Mouse (Mus musculus) liver, postnatal 0 days (tissue): ENCODE results near the gene Trim31. TPM values are rescaled to one million over a fixed set of nuclear protein-coding genes. Genes with fewer than 3 reads are reported as not detected.

ENCODE experiments used
- ATAC-seq: fragments of 200-750 bp; cut with Nextera tagmentation; 2 replicates; pipeline ENCODE4 v1.8.0; 2017; ENCODE audit warnings: mild to moderate bottlenecking, moderate library complexity
- DNase-seq: peaks from one replicate; pipeline ENCODE4 v3.0.0-alpha.2; 2016
- H3K27ac ChIP-seq: fragments of 300-500 bp; sonication (generic); 2 replicates; pipeline ENCODE4 v1.5.1; 2014; ENCODE audit warnings: antibody characterized with exemption, moderate library complexity, mild to moderate bottlenecking, low read depth
- H3K27me3 ChIP-seq: fragments of 300-500 bp; sonication (generic); 2 replicates; pipeline ENCODE4 v1.6.1; 2014; ENCODE audit warnings: low read length, control low read depth, mixed read lengths; ENCODE audit not compliant: insufficient read depth
- H3K36me3 ChIP-seq: fragments of 300-500 bp; sonication (generic); replicated peaks from 2 replicates; pipeline ENCODE4 v1.6.1; 2014; ENCODE audit warnings: mild to moderate bottlenecking, control low read depth, low read length, moderate library complexity, mixed read lengths; ENCODE audit not compliant: insufficient read depth
- H3K4me1 ChIP-seq: fragments of 300-500 bp; sonication (generic); 2 replicates; pipeline ENCODE4 v1.6.1; 2014; ENCODE audit warnings: antibody characterized with exemption, mild to moderate bottlenecking, control low read depth; ENCODE audit not compliant: insufficient read depth
- H3K4me2 ChIP-seq: fragments of 300-500 bp; sonication (generic); 2 replicates; pipeline ENCODE4 v1.6.1; 2014; ENCODE audit warnings: low read depth, mild to moderate bottlenecking, low read length, moderate library complexity, mixed read lengths
- H3K4me3 ChIP-seq: fragments of 300-500 bp; sonication (generic); 2 replicates; pipeline ENCODE4 v1.5.1; 2014; ENCODE audit warnings: low read depth, low read length
- H3K9ac ChIP-seq: fragments of 300-500 bp; sonication (generic); replicated peaks from 2 replicates; pipeline ENCODE4 v1.6.1; 2014; ENCODE audit warnings: mild to moderate bottlenecking, moderate library complexity
- H3K9me3 ChIP-seq: fragments of 300-500 bp; sonication (generic); 2 replicates; pipeline ENCODE4 v1.6.1; 2016; ENCODE audit warnings: mild to moderate bottlenecking, control low read depth, low read length, mixed read lengths
- CTCF ChIP-seq: sonication (generic); IDR thresholded peaks from 2 replicates; pipeline ENCODE4 v1.5.1; 2016; ENCODE audit warnings: antibody characterized with exemption, low read depth
- EP300 ChIP-seq: IDR thresholded peaks from 2 replicates; pipeline ENCODE4 v1.6.1; 2016; ENCODE audit warnings: antibody characterized with exemption, low read depth, mild to moderate bottlenecking
- WGBS: fragments of 180-500 bp; shearing (Covaris S2); extraction: QIAGEN DNeasy Blood & Tissue Kit; methylation state at CpG from one replicate; pipeline ENCODE4 v1.1.7; 2014; ENCODE audit not compliant: insufficient replicate concordance; 5-methylcytosine and 5-hydroxymethylcytosine counted together
- polyA plus RNA-seq: library from polyadenylated mRNA; unstranded; fragments of >200 nt; fragmentation: Nextera tagmentation; extraction: Ambion mirVana; gene quantifications from 2 replicates; pipeline ENCODE4 v1.2.1, GENCODE M21; 2015

The Trim31 gene
- polyA plus RNA-seq, 1 experiment from 2014 or later = not detected

- TF ChIP-seq EP300 (no peak), CTCF (peak; percentile 33)
- Histone ChIP-seq H3K9me3 (no peaks in the 10 kb centered on the region), H3K4me3 (peak overlapping the region; percentile 28), H3K9ac (no peak overlapping the region), H3K27me3 (peaks cover 52% of the 10 kb centered on the region), H3K27ac (no peak overlapping the region), H3K4me2 (peak overlapping the region; percentile 66), H3K4me1 (peaks cover 13% of the 10 kb centered on the region), H3K36me3 (peaks cover 12% of the 10 kb centered on the region)
- 7% methylated on average over 60 of the region's 62 CpGs for WGBS
- peak; percentile 31 for DNase-seq
- no peak for ATAC-seq
Measured at GRCm38 (mm10) chr17:36947051-36947819, 49.3 kb downstream of the Trim31 start.

GRCm38 (mm10) chr17:36948286-36948685 lies 50.4 kb downstream of the Trim31 start:
- Histone ChIP-seq H3K36me3 (peaks cover 12% of the 10 kb centered on the region), H3K27ac (no peak overlapping the region), H3K4me3 (no peak overlapping the region), H3K4me2 (no peak overlapping the region), H3K9me3 (no peaks in the 10 kb centered on the region), H3K9ac (no peak overlapping the region), H3K4me1 (peaks cover 13% of the 10 kb centered on the region), H3K27me3 (peaks cover 41% of the 10 kb centered on the region)
- DNase-seq = no peak
- 94% methylated on average over 1 of the region's 1 CpGs for WGBS
- TF ChIP-seq CTCF = no peak
- no peak for TF ChIP-seq EP300
- ATAC-seq = no peak

GRCm38 (mm10) chr17:36949265-36949664 lies 51.3 kb downstream of the Trim31 start:
- Histone ChIP-seq H3K9ac (no peak overlapping the region), H3K4me3 (no peak overlapping the region), H3K27me3 (peaks cover 31% of the 10 kb centered on the region), H3K4me1 (peaks cover 13% of the 10 kb centered on the region), H3K9me3 (no peaks in the 10 kb centered on the region), H3K4me2 (no peak overlapping the region), H3K36me3 (peaks cover 12% of the 10 kb centered on the region), H3K27ac (no peak overlapping the region)
- no peak for DNase-seq
- WGBS = 92% methylated on average over 8 of the region's 8 CpGs
- no peak for ATAC-seq
- TF ChIP-seq CTCF = no peak
- TF ChIP-seq EP300 = no peak

- 1% methylated on average over 36 of the region's 36 CpGs for WGBS
- Histone ChIP-seq H3K4me1 (peaks cover 13% of the 10 kb centered on the region), H3K4me2 (peak within 1 kb of the TSS; percentile 83), H3K4me3 (peak within 1 kb of the TSS; percentile 81), H3K9ac (peak within 1 kb of the TSS; percentile 72), H3K36me3 (peaks cover 16% of the 10 kb centered on the region), H3K27me3 (peaks cover 13% of the 10 kb centered on the region), H3K27ac (peak within 1 kb of the TSS; percentile 82), H3K9me3 (no peaks in the 10 kb centered on the region)
- DNase-seq (peak; percentile 95), ATAC-seq (peak; percentile 99)
- TF ChIP-seq EP300 (peak; percentile 61), CTCF (no peak)
Measured at GRCm38 (mm10) chr17:36950981-36951947, 53.3 kb downstream of the Trim31 start, which contains the start of gene Ppp1r11. Gene Ppp1r11, minus strand, starts transcription at chr17:36951741.

- Histone ChIP-seq H3K27me3 (no peaks in the 10 kb centered on the region), H3K4me2 (no peak overlapping the region), H3K4me3 (no peak overlapping the region), H3K9ac (no peak overlapping the region), H3K36me3 (peaks cover 19% of the 10 kb centered on the region), H3K4me1 (peaks cover 9% of the 10 kb centered on the region), H3K9me3 (no peaks in the 10 kb centered on the region), H3K27ac (no peak overlapping the region)
- TF ChIP-seq EP300 (no peak), CTCF (no peak)
- WGBS = 83% methylated on average over 2 of the region's 2 CpGs
- no peak for DNase-seq
- ATAC-seq = no peak
Measured at GRCm38 (mm10) chr17:36952631-36953030, 54.7 kb downstream of the Trim31 start.

- H3K4me2 ChIP-seq = no peak overlapping the region
- DNase-seq = no peak
- peaks cover 19% of the 10 kb centered on the region for H3K36me3 ChIP-seq
- no peak for ATAC-seq
- no peak overlapping the region for H3K27ac ChIP-seq
- WGBS = 80% methylated on average over 1 of the region's 1 CpGs
- no peak for TF ChIP-seq EP300
- no peak for TF ChIP-seq CTCF
- H3K27me3 ChIP-seq = no peaks in the 10 kb centered on the region
- no peaks in the 10 kb centered on the region for H3K9me3 ChIP-seq
- no peak overlapping the region for H3K9ac ChIP-seq
- H3K4me1 ChIP-seq = peaks cover 12% of the 10 kb centered on the region
- no peak overlapping the region for H3K4me3 ChIP-seq
Measured at GRCm38 (mm10) chr17:36953062-36953461, 55.1 kb downstream of the Trim31 start.
